Mouse (Mus musculus) bone marrow macrophage, adult 2 months (primary cell): ENCODE data around the gene Twnk.

Source experiments
- CTCF ChIP-seq: IDR thresholded peaks from 2 replicates; pipeline ENCODE4 v1.5.1; 2012; ENCODE audit warnings: low read depth, mild to moderate bottlenecking, low read length, moderate library complexity
- POLR2A ChIP-seq: IDR thresholded peaks from 2 replicates; pipeline ENCODE4 v1.6.1; 2012; ENCODE audit warnings: mild to moderate bottlenecking, low read depth, low read length, borderline replicate concordance

- no peak for TF ChIP-seq POLR2A
- no peak for TF ChIP-seq CTCF
Measured at GRCm38 (mm10) chr19:44992246-44992645, 13.2 kb upstream of the Twnk start.
